Mouse (Mus musculus) kidney, adult 2 months (tissue): ENCODE data around the gene Agap3. TPM values are rescaled to one million over a fixed set of nuclear protein-coding genes. Genes with fewer than 3 reads are reported as not detected.

Source experiments
- DNase-seq: peaks from one replicate; pipeline ENCODE4 v3.0.0; 2021
- H3K27ac ChIP-seq: fragments of 200-500 bp; 2 replicates; pipeline ENCODE4 v1.5.1; 2012; ENCODE audit warnings: low read depth, low read length, control low read depth, inconsistent platforms; ENCODE audit not compliant: insufficient read depth
- H3K27me3 ChIP-seq: fragments of 200-500 bp; replicated peaks from 2 replicates; pipeline ENCODE4 v1.6.1; 2012; ENCODE audit warnings: mild to moderate bottlenecking, moderate library complexity, low read length, inconsistent platforms; ENCODE audit not compliant: control insufficient read depth, insufficient read depth
- H3K36me3 ChIP-seq: fragments of 200-500 bp; 2 replicates; pipeline ENCODE4 v1.6.1; 2012; ENCODE audit warnings: mild to moderate bottlenecking, moderate library complexity, low read length, inconsistent platforms; ENCODE audit not compliant: control insufficient read depth, insufficient read depth
- H3K4me1 ChIP-seq: fragments of 200-500 bp; 2 replicates; pipeline ENCODE4 v1.6.1; 2011; ENCODE audit warnings: low read length; ENCODE audit not compliant: control insufficient read depth, insufficient read depth
- H3K4me3 ChIP-seq: fragments of 200-500 bp; 2 replicates; pipeline ENCODE4 v1.5.1; 2011; ENCODE audit warnings: mild to moderate bottlenecking, low read depth, low read length, control low read depth; ENCODE audit not compliant: insufficient read depth
- CTCF ChIP-seq: fragments of 200-500 bp; conservative IDR thresholded peaks from 2 replicates; pipeline ENCODE4 v1.5.1; 2011; ENCODE audit warnings: low read depth, mild to moderate bottlenecking, control low read depth, low read length, moderate library complexity, mixed read lengths; ENCODE audit not compliant: insufficient read depth, insufficient read length
- POLR2A ChIP-seq: fragments of 200-500 bp; IDR thresholded peaks from one replicate; pipeline ENCODE4 v1.6.1; 2011; ENCODE audit warnings: low read depth, low read length, control low read depth
- WGBS: fragments of 180-500 bp; shearing (Covaris S2); methylation state at CpG from one replicate; pipeline ENCODE4 v1.1.7; 2018; 5-methylcytosine and 5-hydroxymethylcytosine counted together
- polyA plus RNA-seq: library from polyadenylated mRNA; depleted of rRNA; stranded (reverse); fragments of >200 nt; gene quantifications from 2 replicates; pipeline ENCODE4 v1.2.3, GENCODE M21; 2012; rRNA removed

Agap3 gene
- polyA plus RNA-seq = 59.4 and 62.3 TPM in 2 replicates

DNA sequence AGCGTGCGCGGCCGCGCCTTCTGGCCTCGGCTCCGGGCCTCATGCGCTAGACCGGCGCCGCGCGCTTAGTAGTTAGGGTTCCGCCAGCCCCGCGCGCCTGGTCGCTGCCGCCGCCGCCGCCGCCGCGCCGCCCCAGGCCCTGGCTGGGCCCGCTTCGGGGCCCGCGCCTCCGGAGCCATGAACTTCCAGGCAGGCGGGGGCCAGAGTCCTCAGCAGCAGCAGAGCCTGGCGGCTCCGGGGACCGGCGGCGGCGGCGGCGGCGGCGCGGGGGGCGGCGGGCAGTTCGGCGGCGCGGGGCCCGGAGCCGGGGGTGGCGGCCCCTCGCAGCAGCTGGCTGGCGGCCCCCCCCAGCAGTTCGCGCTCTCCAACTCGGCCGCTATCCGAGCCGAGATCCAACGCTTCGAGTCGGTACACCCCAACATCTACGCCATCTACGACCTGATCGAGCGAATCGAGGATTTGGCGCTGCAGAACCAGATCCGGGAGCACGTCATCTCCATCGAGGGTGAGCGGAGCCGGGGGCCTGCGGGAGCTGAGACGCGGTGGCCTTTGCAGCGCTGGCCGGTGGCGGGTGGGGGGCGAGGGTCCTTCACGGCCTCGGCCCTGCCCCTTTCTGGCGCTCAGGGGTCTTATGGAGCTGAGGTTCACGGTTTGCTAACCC, at the start of gene Agap3:
Gene Agap3, plus strand, starts transcription at position 148 of the 661 bp plus-strand sequence.
- TF ChIP-seq CTCF = no peak
- TF ChIP-seq POLR2A = no peak
- Histone ChIP-seq H3K4me1 (peaks cover 10% of the 10 kb centered on the region), H3K27ac (peak within 1 kb of the TSS; percentile 92), H3K27me3 (no peaks in the 10 kb centered on the region), H3K4me3 (peak within 1 kb of the TSS; percentile 71), H3K36me3 (no peaks in the 10 kb centered on the region)
- peak; percentile 30 for DNase-seq
- WGBS = under 1% methylated on average over 85 of the region's 85 CpGs

DNA sequence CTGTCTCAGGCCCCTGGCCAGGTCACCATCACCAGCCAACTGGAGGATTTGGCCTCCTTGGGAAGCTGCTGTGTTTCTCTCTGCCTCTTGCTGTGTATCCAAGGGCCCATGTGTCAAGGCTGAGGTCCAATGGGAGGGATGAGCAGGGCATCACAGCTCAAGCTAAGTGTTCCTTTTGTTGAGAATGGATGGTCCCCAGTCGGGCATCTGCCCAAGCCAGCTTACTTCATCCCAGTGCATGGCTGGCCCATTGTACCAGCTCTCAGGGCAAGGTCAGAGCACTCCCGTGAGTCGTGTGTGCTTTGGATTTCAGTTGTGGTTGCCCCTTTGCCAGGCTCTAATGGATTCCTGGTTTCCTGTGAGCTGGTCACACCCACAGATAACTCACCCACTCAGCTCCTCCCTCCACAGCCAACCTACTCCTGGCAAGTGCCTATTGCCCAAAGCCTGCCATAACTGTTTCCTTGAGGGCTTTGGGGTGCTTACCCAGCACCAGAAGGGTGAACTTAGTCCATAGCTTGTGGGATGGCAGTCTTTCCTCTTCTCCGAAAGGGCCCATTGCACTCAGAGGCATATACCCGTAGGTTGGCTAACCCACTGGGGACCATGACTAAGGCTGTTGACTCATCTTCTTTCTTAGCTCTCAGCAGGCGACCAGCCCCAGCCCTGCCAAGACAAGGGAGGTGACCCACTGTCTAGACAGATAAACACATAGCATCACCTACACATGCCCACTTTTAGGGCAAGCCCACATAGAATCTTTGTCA, 47.2 kb upstream of the Agap3 start:
- no peak for TF ChIP-seq CTCF
- TF ChIP-seq POLR2A = no peak
- H3K4me1 ChIP-seq = no peaks in the 10 kb centered on the region
- no peak for DNase-seq
- H3K36me3 ChIP-seq = no peaks in the 10 kb centered on the region
- H3K4me3 ChIP-seq = no peak overlapping the region
- 86% methylated on average over 6 of the region's 6 CpGs for WGBS
- H3K27me3 ChIP-seq = no peaks in the 10 kb centered on the region
- H3K27ac ChIP-seq = no peak overlapping the region

DNA sequence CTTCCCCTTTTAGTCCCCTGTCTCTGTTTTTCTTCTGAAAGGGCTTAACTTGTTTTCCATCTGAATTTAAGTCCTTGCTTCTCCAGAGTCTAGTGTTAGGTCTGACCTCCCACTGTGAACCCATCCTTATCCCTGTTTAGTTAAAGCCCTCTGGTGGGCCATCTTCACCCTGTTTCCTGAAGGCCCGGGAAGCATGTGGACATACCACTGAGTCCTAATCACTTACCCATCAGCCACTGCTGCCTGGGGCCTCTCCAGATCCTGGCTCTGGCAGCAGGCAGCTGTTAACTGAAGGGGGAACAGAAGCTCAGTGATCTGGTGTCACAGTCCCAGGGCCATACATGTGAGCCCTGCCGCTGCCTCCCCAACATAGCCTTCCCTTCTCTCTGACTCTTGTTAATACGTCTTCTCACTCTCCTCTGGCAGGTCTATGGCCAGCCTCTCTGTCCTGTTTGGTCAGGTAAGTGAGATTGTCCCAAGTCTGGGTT, 46.5 kb upstream of the Agap3 start:
- WGBS = 75% methylated on average over 3 of the region's 3 CpGs
- no peak overlapping the region for H3K27ac ChIP-seq
- no peak overlapping the region for H3K4me3 ChIP-seq
- no peaks in the 10 kb centered on the region for H3K4me1 ChIP-seq
- H3K27me3 ChIP-seq = no peaks in the 10 kb centered on the region
- H3K36me3 ChIP-seq = no peaks in the 10 kb centered on the region
- no peak for DNase-seq
- TF ChIP-seq CTCF = no peak
- no peak for TF ChIP-seq POLR2A

DNA sequence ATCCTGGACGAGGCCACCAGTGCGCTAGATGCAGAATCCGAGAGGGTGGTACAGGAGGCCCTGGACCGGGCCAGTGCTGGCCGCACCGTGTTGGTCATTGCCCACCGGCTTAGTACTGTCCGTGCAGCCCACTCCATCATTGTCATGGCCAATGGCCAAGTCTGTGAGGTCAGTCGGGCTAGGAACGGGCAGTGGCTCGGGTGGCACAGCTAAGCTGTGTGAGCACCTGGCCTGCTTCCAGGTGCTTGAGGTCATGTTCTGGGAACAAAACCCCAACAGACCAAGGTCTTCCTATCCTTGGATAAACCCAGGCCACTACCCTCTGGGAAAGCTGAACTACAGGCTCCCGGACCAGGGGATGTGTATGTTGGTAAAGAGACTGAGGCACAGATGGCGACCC, 43.3 kb upstream of the Agap3 start:
- Histone ChIP-seq H3K4me3 (no peak overlapping the region), H3K27ac (no peak overlapping the region), H3K4me1 (no peaks in the 10 kb centered on the region), H3K27me3 (no peaks in the 10 kb centered on the region), H3K36me3 (no peaks in the 10 kb centered on the region)
- DNase-seq = peak; percentile 34
- 66% methylated on average over 13 of the region's 13 CpGs for WGBS
- TF ChIP-seq CTCF (no peak), POLR2A (no peak)

DNA sequence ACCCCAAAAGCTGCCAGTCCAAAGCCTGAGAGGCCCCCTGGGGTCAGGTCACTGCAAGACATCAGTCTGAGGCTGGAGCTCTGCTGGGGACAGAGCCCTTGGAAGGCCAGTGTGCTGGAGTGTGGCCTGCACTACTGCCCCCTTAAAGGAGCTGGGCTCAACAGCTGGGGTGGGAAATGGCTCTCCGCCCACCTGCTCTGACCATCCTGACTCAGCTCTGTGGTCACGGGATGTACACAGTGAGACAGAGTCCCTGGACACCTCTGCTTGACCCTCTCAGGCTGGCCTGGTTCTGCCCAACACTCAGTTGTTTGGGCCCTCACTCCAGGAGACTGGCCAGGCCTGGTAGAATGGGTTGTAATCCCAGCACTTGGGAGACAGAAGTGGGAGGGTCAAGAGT, 42.5 kb upstream of the Agap3 start:
- Histone ChIP-seq H3K27ac (no peak overlapping the region), H3K4me3 (no peak overlapping the region), H3K4me1 (no peaks in the 10 kb centered on the region), H3K36me3 (no peaks in the 10 kb centered on the region), H3K27me3 (no peaks in the 10 kb centered on the region)
- TF ChIP-seq CTCF = no peak
- no peak for TF ChIP-seq POLR2A
- WGBS = 65% methylated on average over 2 of the region's 2 CpGs
- DNase-seq = no peak

DNA sequence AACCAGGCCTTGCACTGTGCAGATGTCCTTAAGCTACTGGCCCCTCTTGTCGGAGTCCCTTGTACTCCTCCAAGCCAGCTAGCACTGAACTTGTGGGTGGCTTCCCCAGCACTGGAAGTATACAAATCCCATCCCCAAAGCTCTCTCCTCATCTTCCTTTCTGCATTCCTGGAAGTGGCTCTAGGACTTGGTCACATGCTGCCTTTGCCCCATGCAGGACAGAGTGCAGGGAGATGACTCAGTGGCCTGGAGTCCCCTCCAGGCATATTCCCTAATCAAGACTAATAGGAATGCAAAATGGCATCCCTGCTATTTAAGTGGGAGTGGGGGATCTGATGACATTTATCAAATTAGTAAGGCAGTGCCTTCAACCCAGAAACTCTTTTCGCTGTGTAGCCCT, 39.9 kb upstream of the Agap3 start:
- Histone ChIP-seq H3K27me3 (no peaks in the 10 kb centered on the region), H3K4me3 (no peak overlapping the region), H3K36me3 (no peaks in the 10 kb centered on the region), H3K27ac (no peak overlapping the region), H3K4me1 (no peaks in the 10 kb centered on the region)
- TF ChIP-seq POLR2A = no peak
- TF ChIP-seq CTCF = no peak
- 86% methylated on average over 2 of the region's 2 CpGs for WGBS
- no peak for DNase-seq

DNA sequence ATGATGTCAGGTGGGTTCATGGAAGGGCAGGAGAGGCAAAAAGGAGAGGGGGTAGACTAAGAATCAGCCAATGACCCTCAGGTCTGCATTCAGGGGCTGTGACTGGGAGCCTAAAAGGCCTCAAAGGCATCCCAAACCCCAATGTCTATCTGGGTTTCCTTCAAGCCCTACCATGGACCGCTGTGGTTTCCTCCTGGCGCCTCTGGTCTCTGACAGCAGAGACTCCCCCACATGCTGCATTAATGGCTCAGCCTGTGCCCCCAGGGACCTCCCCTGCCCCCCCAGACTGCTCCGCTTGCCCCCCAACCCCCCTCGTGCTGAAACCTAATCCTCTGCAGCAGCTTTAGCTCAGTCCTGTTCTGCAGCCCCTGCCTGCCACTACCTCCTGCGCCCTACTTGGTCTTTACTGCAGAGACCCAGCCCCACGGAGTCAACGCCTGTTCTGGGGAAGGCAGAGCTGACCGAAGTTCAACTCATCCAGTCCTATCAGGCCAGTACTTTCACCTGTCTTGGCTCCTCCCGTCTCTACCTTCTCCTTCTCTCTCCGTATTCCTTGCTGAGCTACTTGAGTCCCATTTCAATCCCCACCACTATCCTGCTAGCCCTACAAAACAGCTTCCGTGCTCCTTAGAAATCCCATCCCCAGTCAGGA, 38.8 kb upstream of the Agap3 start, which contains the start of gene Asic3:
Gene Asic3, plus strand, starts transcription at position 351 of the 652 bp plus-strand sequence.
- Histone ChIP-seq H3K27me3 (no peaks in the 10 kb centered on the region), H3K4me3 (no peak within 1 kb of the TSS), H3K4me1 (no peaks in the 10 kb centered on the region), H3K27ac (no peak within 1 kb of the TSS), H3K36me3 (no peaks in the 10 kb centered on the region)
- 26% methylated on average over 11 of the region's 11 CpGs for WGBS
- TF ChIP-seq CTCF (no peak), POLR2A (no peak)
- peak; percentile 49 for DNase-seq
